Mouse (Mus musculus) testis, adult 2 months (tissue): ENCODE results near the gene Brk1.

Experiments used
- CTCF ChIP-seq: fragments of 200-500 bp; IDR thresholded peaks from 2 replicates; pipeline ENCODE4 v1.5.1; 2012; ENCODE audit warnings: low read depth, mild to moderate bottlenecking, inconsistent platforms, low read length, moderate library complexity; ENCODE audit not compliant: control insufficient read depth, insufficient read depth, insufficient replicate concordance
- POLR2A ChIP-seq: fragments of 200-500 bp; IDR thresholded peaks from 2 replicates; pipeline ENCODE4 v1.6.1; 2012; ENCODE audit warnings: low read depth, mild to moderate bottlenecking, inconsistent platforms, low read length, moderate library complexity; ENCODE audit not compliant: control insufficient read depth

DNA sequence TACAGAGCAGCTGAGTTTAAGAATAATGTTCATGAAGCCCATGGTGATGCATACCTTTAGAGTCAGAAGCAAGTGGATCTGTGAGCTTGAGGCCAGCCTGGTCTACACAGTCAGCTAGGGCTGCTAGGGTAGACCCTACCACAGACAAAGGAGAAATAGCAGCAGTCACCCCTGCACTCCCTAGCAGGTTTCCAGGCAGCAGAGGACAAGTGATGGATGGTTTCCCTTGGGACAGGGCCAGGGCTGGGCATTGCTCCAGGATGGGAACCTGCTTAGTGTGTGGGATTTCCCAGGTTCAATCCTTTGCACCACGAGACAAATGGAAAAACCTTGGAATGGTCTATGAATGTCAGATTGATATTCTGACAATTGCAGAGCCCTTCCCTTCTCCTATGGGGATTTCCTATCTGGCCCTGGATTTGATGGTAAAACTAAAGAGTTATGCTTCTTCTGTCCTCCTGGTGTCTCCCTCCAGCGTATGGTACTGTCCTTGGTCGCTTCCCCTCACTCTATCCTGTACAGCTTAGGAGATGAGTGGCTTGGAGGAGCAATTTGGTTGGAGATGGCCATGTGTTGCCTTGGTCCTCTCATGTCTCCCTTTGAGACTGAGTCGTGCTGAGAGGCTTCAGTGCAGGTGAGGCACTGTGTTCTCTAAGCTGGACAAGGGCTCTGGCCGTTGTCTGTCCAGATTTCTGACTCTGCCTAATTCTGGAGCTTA lies 17.9 kb upstream of the Brk1 start:
- TF ChIP-seq POLR2A, result no peak
- TF ChIP-seq CTCF, result no peak
